Mouse (Mus musculus): ENCODE measurements around the gene Pde1a.

DNA sequence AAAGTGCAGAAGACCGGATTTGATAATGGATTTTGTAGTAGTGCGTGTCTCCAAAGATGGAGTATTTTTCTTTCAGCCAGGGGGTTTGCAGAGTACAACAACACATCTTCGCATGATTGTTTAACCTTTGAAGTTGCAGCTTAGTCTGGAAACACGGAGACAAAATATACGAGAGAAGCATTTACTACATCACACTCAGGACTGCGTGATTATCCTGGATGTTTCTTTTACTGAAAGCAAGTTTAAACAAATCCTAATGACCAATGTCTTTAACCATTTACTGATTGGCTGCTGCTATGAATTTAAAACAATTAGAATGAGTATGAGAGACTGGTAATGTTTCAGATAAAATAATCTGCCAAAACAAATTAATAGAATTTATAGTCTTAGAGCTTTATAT, 290.2 kb downstream of the Pde1a start:
- TF ChIP-seq MAFK (IDR thresholded peaks at IDR 0.05; ENCODE audit: insufficient read depth, low read depth, low read length) (no peak), HCFC1 (IDR thresholded peaks at IDR 0.05; ENCODE audit: borderline replicate concordance, insufficient read depth, low read length) (no peak)

Data from ES-E14 (cell line).